Mouse (Mus musculus): ENCODE measurements at regions not wholly inside any gene's neighbourhood (a gene's known extent, or its start where the extent isn't known, plus 50 kb on each side); places are given as distances from the start of the nearest gene placed in this dataset.

DNA sequence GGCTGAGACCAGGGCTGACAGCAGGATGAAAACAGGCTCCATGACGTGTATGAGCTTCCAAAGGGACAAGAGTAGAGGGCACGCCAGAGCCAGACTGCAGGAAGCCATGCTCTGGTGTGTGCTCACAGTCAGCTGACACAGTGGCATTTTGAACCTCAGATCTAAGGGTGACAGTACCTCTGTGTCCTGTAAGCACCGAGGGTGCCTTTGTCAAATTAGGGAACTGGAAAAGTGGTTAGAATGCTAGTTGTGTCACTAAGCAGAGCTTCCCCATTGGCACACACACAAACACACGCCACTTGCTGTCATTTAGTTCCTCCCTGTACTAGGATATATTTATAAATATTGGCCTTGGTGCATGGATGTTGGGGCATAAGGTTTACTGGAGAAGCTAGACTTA, 1374.6 kb upstream of the Gm7489 start:
- peak; percentile 91 to 93 for ATAC-seq (replicated peaks in 1 of 2; ENCODE audit: insufficient read depth in 1 of 2, low FRiP score in 2 of 2, low TSS enrichment in 1 of 2, low read depth in 1 of 2, poor library complexity in 2 of 2, severe bottlenecking in 2 of 2)

DNA sequence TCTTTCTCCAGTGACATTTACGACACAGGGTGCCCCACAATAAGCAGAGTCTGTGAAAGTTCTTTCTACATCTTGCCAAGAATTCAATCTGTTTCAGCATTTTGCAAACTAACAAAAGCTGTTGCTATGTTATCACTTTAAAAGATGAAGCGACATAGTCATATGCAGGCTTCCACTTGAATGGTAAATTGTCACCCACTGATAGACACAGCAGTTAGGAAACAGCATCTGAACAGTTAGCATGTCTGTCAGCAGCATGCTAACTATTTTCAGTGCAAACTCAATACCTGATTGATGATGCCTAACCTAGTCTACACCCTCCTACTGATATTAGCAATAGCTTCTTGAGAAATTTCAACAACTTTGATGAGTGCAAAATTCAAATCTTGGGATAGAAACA, 1348.1 kb upstream of the Gm7489 start:
- ATAC-seq (replicated peaks in 1 of 2; ENCODE audit: insufficient read depth in 1 of 2, low FRiP score in 2 of 2, low TSS enrichment in 1 of 2, low read depth in 1 of 2, poor library complexity in 2 of 2, severe bottlenecking in 2 of 2), result no peak

DNA sequence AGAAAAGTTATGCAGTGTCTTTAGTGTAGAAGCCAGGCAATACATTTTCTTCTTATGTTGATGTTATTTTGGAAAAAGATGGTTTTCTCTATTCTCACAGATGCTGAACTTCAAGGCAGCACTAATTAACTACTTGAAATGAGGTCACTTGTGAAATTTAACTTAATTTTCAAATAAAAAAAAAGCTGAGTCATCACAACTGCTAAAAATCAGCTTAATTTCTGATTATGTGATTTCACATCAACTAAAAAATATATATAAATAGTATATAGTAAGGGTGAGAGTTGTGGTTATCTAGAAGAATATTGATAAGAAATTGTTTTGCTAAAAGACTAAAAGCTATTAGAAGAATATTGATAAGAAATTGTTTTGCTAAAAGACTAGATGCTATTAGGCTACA, 1326.0 kb upstream of the Gm7489 start:
- ATAC-seq (replicated peaks in 1 of 2; ENCODE audit: insufficient read depth in 1 of 2, low FRiP score in 2 of 2, low TSS enrichment in 1 of 2, low read depth in 1 of 2, poor library complexity in 2 of 2, severe bottlenecking in 2 of 2), result no peak

DNA sequence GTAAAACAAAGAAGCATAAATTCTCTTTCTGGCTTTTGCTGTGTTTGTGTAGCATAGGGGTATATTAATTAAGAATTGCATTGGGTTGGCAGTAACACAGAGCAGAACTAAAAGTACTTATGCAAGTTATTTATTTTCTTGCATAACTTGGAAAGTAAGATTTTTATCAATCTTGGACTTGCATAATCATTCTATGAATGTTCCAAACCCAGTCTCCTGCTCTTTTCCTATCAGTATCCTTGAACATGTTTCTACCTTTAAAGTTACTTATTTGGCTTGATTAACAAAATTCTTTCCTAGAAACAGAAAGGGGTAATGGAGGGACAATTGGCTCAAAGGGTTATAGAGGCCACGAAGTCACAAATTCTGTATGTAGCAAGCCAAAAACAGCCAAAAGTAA, 1320.6 kb upstream of the Gm7489 start:
- ATAC-seq (replicated peaks in 1 of 2; ENCODE audit: insufficient read depth in 1 of 2, low FRiP score in 2 of 2, low TSS enrichment in 1 of 2, low read depth in 1 of 2, poor library complexity in 2 of 2, severe bottlenecking in 2 of 2), result no peak

DNA sequence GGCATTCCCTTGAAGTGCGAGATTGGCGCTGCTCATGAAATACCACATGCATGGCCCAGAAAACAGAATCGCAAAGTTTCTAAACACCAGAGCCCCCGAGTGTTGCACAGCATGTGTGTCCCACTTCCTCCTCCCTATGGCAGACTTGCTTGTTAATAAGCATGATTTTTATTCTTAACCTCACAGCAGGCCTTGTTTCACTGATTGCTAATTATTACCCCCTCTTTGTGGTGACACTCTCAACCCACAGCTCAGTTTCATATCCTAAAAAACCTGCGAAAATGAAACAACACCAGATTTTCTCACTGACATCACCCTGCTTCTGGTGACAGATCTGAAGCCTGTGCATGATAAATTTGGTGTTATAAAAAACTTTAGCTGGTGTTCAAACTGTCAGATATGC, 1319.3 kb upstream of the Gm7489 start:
- ATAC-seq (replicated peaks in 1 of 2; ENCODE audit: insufficient read depth in 1 of 2, low FRiP score in 2 of 2, low TSS enrichment in 1 of 2, low read depth in 1 of 2, poor library complexity in 2 of 2, severe bottlenecking in 2 of 2), result peak; percentile 70 to 76

DNA sequence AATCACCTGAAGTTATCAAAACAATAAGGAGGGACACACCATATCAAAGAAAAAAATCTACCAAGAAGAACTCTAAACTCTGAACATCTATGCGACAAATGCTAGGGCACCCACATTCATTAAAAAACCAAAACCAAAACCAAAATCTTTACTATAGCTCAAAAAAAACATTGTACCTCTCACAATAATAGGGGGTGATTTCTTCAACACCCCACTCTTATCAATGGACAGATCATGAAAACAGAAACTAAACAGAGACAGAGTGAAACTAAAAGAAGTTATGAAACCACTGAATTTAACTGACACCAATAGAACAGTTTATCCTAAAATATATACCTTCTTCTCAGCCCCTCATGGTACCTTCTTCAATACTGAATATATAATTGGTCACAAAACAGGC, 1314.5 kb upstream of the Gm7489 start:
- no peak for ATAC-seq (replicated peaks in 1 of 2; ENCODE audit: insufficient read depth in 1 of 2, low FRiP score in 2 of 2, low TSS enrichment in 1 of 2, low read depth in 1 of 2, poor library complexity in 2 of 2, severe bottlenecking in 2 of 2)

DNA sequence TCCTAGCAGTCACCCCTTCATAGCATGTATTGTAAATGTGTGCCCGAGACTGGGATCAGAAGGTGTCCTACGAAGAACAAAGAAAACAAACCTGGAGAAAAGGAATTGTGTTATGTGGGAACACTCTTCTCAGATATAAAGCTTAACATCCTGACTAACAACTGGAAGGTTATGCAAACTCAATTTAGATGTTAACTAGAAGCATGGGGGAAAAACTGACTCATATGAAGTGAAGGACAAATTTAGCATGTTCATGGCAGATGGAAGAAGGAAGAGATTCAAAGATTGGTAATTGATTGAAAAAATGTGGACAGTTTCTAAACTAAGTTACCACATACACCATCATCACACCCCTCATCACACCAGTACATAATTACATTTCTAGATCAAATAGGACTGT, 1307.1 kb upstream of the Gm7489 start:
- ATAC-seq (replicated peaks in 1 of 2; ENCODE audit: insufficient read depth in 1 of 2, low FRiP score in 2 of 2, low TSS enrichment in 1 of 2, low read depth in 1 of 2, poor library complexity in 2 of 2, severe bottlenecking in 2 of 2), result no peak

DNA sequence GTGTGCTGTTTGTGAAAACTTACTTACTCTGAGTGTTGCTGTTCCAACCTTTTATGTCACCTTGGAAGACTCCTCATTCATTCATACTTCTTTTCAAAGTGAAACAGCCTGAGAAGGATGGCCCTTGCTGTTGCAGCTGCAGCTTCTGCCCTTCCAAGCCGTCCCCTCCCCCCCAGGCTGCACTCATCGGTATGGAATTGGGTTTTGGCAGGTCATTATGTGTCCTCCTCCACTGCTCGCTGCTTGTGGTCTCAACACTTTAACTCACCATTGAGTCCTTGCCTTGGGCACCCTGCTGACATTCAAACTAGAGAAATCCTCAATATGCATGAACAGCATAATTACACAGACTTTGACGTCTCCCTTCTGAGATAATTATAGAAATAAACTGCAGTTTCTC, 1295.3 kb upstream of the Gm7489 start:
- ATAC-seq (replicated peaks in 1 of 2; ENCODE audit: insufficient read depth in 1 of 2, low FRiP score in 2 of 2, low TSS enrichment in 1 of 2, low read depth in 1 of 2, poor library complexity in 2 of 2, severe bottlenecking in 2 of 2), result no peak

DNA sequence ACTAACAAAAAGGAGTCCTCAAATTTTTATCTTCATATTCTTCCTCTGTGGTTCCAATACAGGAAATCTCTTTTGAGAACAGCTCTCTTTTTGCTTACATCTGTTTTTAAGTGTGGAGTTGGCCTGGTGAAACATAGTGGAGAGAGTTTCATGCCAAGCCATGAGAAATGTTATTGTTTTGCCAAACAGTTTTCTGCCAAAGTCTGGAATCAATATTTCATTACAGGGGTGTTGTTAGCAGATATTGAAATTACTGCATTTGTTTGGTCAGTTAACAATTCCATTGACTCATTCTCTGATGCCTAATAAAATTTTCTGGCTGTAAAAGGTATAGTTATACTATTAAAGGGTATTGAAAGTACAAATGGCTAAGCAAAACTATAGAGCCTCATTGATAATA, 1285.2 kb upstream of the Gm7489 start:
- ATAC-seq (replicated peaks in 1 of 2; ENCODE audit: insufficient read depth in 1 of 2, low FRiP score in 2 of 2, low TSS enrichment in 1 of 2, low read depth in 1 of 2, poor library complexity in 2 of 2, severe bottlenecking in 2 of 2), result no peak

DNA sequence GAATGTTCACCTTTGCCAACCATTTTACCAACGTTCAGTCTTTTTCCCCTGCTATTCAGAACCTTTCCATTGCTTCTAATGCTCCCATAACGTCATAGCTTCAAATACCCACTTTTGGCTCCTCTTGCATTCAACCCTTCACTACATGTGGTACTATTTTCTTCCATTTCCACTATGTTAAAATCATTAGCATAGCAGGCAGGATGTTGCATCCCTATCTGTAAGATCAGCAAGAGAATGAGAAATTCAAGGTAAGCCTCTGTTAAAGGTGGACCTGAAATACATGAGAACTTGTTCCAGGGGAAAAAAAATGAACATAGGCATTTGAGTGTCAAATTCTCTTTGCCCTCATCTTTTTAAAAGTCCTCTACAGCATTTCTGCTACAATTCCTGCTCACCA, 1284.7 kb upstream of the Gm7489 start:
- ATAC-seq (replicated peaks in 1 of 2; ENCODE audit: insufficient read depth in 1 of 2, low FRiP score in 2 of 2, low TSS enrichment in 1 of 2, low read depth in 1 of 2, poor library complexity in 2 of 2, severe bottlenecking in 2 of 2), result no peak

DNA sequence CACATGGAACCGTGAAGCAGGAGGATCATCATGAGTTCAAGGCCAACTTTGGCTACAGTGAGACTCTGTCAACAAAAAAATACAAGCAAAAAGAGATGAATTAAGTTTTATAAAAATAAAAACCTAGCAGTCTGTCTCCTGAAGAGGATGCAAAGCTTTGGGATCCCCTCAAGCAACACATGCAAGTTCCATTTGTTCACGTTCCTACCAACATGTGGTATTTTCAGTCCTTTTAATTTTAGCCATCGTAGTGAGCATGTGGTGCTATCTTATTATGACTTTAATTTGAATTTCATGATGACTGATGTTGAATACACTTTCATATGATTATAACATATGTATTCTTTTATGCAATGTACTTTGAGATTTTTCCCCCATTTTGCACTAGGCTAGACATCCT, 1244.9 kb upstream of the Gm7489 start:
- no peak for ATAC-seq (replicated peaks in 1 of 2; ENCODE audit: insufficient read depth in 1 of 2, low FRiP score in 2 of 2, low TSS enrichment in 1 of 2, low read depth in 1 of 2, poor library complexity in 2 of 2, severe bottlenecking in 2 of 2)

DNA sequence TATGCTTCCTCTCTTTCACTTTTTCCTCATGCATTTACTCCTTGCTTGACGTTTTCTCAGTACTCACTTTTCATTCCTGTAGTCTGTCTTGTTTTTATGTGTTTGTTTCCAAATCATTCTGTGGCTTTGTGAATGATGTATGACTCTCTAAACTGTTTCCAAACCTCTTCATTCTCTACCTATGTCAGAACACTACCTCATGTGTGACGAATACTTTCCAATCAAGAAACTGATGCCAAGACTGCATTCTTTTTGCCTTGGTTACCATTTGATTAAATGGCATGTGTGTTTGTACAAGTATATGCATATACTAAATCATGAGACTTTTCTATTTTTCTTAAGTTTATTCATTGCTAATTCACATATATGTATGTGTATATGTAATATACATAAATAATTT, 1238.7 kb upstream of the Gm7489 start:
- no peak for ATAC-seq (replicated peaks in 1 of 2; ENCODE audit: insufficient read depth in 1 of 2, low FRiP score in 2 of 2, low TSS enrichment in 1 of 2, low read depth in 1 of 2, poor library complexity in 2 of 2, severe bottlenecking in 2 of 2)

DNA sequence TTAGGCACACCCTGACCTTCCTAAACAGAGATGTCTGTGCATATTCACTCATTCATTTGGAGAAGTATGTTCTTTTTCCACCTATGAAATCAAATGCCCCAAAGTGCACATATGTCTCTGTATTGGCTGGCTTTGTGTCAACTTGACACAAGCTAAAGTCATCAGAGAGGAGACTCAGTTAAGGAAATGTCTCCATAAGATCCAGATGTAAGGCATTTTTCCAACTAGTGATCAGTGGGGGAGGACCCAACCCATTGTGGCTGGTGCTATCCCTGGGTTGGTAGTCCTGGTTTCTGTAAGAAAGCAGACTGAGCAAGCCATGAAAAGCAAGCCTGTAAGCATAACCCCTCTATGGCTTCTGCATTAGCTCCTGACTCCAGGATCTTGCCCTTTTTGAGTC, 1226.8 kb upstream of the Gm7489 start:
- ATAC-seq (replicated peaks in 1 of 2; ENCODE audit: insufficient read depth in 1 of 2, low FRiP score in 2 of 2, low TSS enrichment in 1 of 2, low read depth in 1 of 2, poor library complexity in 2 of 2, severe bottlenecking in 2 of 2), result no peak

Measured in hematopoietic stem cell, adult 5-6 weeks (primary cell).